Mouse (Mus musculus) gastrocnemius, adult 18-20 months (tissue): ENCODE measurements around the gene Msi2. TPM values are rescaled to one million over a fixed set of nuclear protein-coding genes. Genes with fewer than 3 reads are reported as not detected.
A peak's percentile ranks its signal among the peaks of the same experiment; 100 is the strongest.

Experiments
- DNase-seq: peaks from one replicate; pipeline ENCODE4 v3.0.0; 2021; ENCODE audit warnings: low spot score
- total RNA-seq, 2 experiments: library from RNA; stranded (reverse); gene quantifications; 2 replicates each; pipeline ENCODE4 v1.2.3; 2021

Msi2 gene
- total RNA-seq, 2 experiments from 2014 or later, result 179 to 180 TPM

GRCm38 (mm10) chr11:88449180-88449579 is 269.1 kb downstream of the Msi2 start:
- no peak for DNase-seq

GRCm38 (mm10) chr11:88448571-88448970 is 269.7 kb downstream of the Msi2 start:
- no peak for DNase-seq

GRCm38 (mm10) chr11:88447350-88447749 is 271.0 kb downstream of the Msi2 start:
- no peak for DNase-seq

- DNase-seq, result no peak
Observed at GRCm38 (mm10) chr11:88443905-88444304, 274.4 kb downstream of the Msi2 start.

GRCm38 (mm10) chr11:88443291-88443690 is 275.0 kb downstream of the Msi2 start:
- DNase-seq, result no peak

- no peak for DNase-seq
Observed at GRCm38 (mm10) chr11:88441871-88442740, 276.2 kb downstream of the Msi2 start.

- peak; percentile 71 for DNase-seq
Observed at GRCm38 (mm10) chr11:88438659-88439058, 279.7 kb downstream of the Msi2 start.

GRCm38 (mm10) chr11:88436596-88436995 is 281.7 kb downstream of the Msi2 start:
- DNase-seq, result no peak

- DNase-seq, result peak; percentile 39
Observed at GRCm38 (mm10) chr11:88435543-88435942, 282.8 kb downstream of the Msi2 start.

GRCm38 (mm10) chr11:88431363-88432269 is 286.7 kb downstream of the Msi2 start:
- no peak for DNase-seq

GRCm38 (mm10) chr11:88430292-88430691 is 288.0 kb downstream of the Msi2 start:
- no peak for DNase-seq

- DNase-seq, result no peak
Observed at GRCm38 (mm10) chr11:88429680-88430079, 288.6 kb downstream of the Msi2 start.

- no peak for DNase-seq
Observed at GRCm38 (mm10) chr11:88425631-88426101, 292.6 kb downstream of the Msi2 start.

GRCm38 (mm10) chr11:88424034-88424767 is 294.1 kb downstream of the Msi2 start:
- no peak for DNase-seq

- no peak for DNase-seq
Observed at GRCm38 (mm10) chr11:88421057-88421578, 297.2 kb downstream of the Msi2 start.

GRCm38 (mm10) chr11:88419657-88420366 is 298.5 kb downstream of the Msi2 start:
- no peak for DNase-seq

GRCm38 (mm10) chr11:88419064-88419463 is 299.2 kb downstream of the Msi2 start:
- DNase-seq, result no peak

GRCm38 (mm10) chr11:88414157-88414870 is 304.0 kb downstream of the Msi2 start:
- no peak for DNase-seq

- peak; percentile 64 for DNase-seq
Observed at GRCm38 (mm10) chr11:88412423-88413094, 305.8 kb downstream of the Msi2 start.
